Mouse (Mus musculus): ENCODE data around the gene Rabgap1l. TPM values are rescaled to one million over a fixed set of nuclear protein-coding genes. Genes with fewer than 3 reads are reported as not detected.

Rabgap1l gene
- polyA plus RNA-seq, 1 experiment = 56.5 TPM

- no peaks in the 10 kb centered on the region; the same call in 1 of the 2 replicates for H3K27me3 ChIP-seq (ENCODE audit: control insufficient read depth, insufficient read depth, low read length)
- no peak for DNase-seq
- TF ChIP-seq CTCF (IDR thresholded peaks at IDR 0.05; ENCODE audit: borderline replicate concordance, control insufficient read depth, extremely low read depth, insufficient read depth, low read length, poor library complexity) (no peak), POLR2A (IDR thresholded peaks at IDR 0.05; ENCODE audit: control insufficient read depth, extremely low read depth, insufficient read depth, low read length, poor library complexity) (no peak)
- H3K36me3 ChIP-seq (ENCODE audit: control insufficient read depth, insufficient read depth, low read length) = no peaks in the 10 kb centered on the region
- H3K27ac ChIP-seq (ENCODE audit: control insufficient read depth, insufficient read depth, low read length) = no peak overlapping the region
- H3K4me1 ChIP-seq (replicated peaks; ENCODE audit: control insufficient read depth, insufficient read depth, low read length) = peaks cover 5% of the 10 kb centered on the region
- no peak overlapping the region for H3K4me3 ChIP-seq (ENCODE audit: control insufficient read depth, insufficient read depth, low read length)
These were observed 2.4 kb downstream of the Rabgap1l start for GRCm38 (mm10) chr1:160790630-160791029.

GRCm38 (mm10) chr1:160789876-160790275, 3.1 kb downstream of the Rabgap1l start:
- Histone ChIP-seq H3K4me1 (replicated peaks; ENCODE audit: control insufficient read depth, insufficient read depth, low read length) (peaks cover 5% of the 10 kb centered on the region), H3K27me3 (ENCODE audit: control insufficient read depth, insufficient read depth, low read length) (no peaks in the 10 kb centered on the region; the same call in 1 of the 2 replicates), H3K27ac (ENCODE audit: control insufficient read depth, insufficient read depth, low read length) (no peak overlapping the region), H3K4me3 (ENCODE audit: control insufficient read depth, insufficient read depth, low read length) (no peak overlapping the region), H3K36me3 (ENCODE audit: control insufficient read depth, insufficient read depth, low read length) (no peaks in the 10 kb centered on the region)
- WGBS = 97% methylated on average over 3 of the region's 3 CpGs
- TF ChIP-seq POLR2A (IDR thresholded peaks at IDR 0.05; ENCODE audit: control insufficient read depth, extremely low read depth, insufficient read depth, low read length, poor library complexity) = no peak
- no peak for TF ChIP-seq CTCF (IDR thresholded peaks at IDR 0.05; ENCODE audit: borderline replicate concordance, control insufficient read depth, extremely low read depth, insufficient read depth, low read length, poor library complexity)
- DNase-seq = no peak

- DNase-seq = no peak
- no peak for TF ChIP-seq CTCF (IDR thresholded peaks at IDR 0.05; ENCODE audit: borderline replicate concordance, control insufficient read depth, extremely low read depth, insufficient read depth, low read length, poor library complexity)
- no peak for TF ChIP-seq POLR2A (IDR thresholded peaks at IDR 0.05; ENCODE audit: control insufficient read depth, extremely low read depth, insufficient read depth, low read length, poor library complexity)
- no peaks in the 10 kb centered on the region for H3K36me3 ChIP-seq (ENCODE audit: control insufficient read depth, insufficient read depth, low read length)
- H3K4me3 ChIP-seq (ENCODE audit: control insufficient read depth, insufficient read depth, low read length) = no peak overlapping the region
- H3K4me1 ChIP-seq (replicated peaks; ENCODE audit: control insufficient read depth, insufficient read depth, low read length) = peaks cover 5% of the 10 kb centered on the region
- H3K27me3 ChIP-seq (ENCODE audit: control insufficient read depth, insufficient read depth, low read length) = no peaks in the 10 kb centered on the region; the same call in 1 of the 2 replicates
- WGBS = 97% methylated on average over 1 of the region's 1 CpGs
- no peak overlapping the region for H3K27ac ChIP-seq (ENCODE audit: control insufficient read depth, insufficient read depth, low read length)
These were observed 5.1 kb downstream of the Rabgap1l start for GRCm38 (mm10) chr1:160787926-160788325.

GRCm38 (mm10) chr1:160787164-160787563, 5.8 kb downstream of the Rabgap1l start:
- Histone ChIP-seq H3K4me3 (ENCODE audit: control insufficient read depth, insufficient read depth, low read length) (no peak overlapping the region), H3K27me3 (ENCODE audit: control insufficient read depth, insufficient read depth, low read length) (no peaks in the 10 kb centered on the region; the same call in 1 of the 2 replicates), H3K36me3 (ENCODE audit: control insufficient read depth, insufficient read depth, low read length) (no peaks in the 10 kb centered on the region), H3K4me1 (replicated peaks; ENCODE audit: control insufficient read depth, insufficient read depth, low read length) (peaks cover 5% of the 10 kb centered on the region), H3K27ac (ENCODE audit: control insufficient read depth, insufficient read depth, low read length) (no peak overlapping the region)
- 96% methylated on average over 3 of the region's 3 CpGs for WGBS
- TF ChIP-seq CTCF (IDR thresholded peaks at IDR 0.05; ENCODE audit: borderline replicate concordance, control insufficient read depth, extremely low read depth, insufficient read depth, low read length, poor library complexity) = no peak
- TF ChIP-seq POLR2A (IDR thresholded peaks at IDR 0.05; ENCODE audit: control insufficient read depth, extremely low read depth, insufficient read depth, low read length, poor library complexity) = no peak
- DNase-seq = no peak

- H3K27ac ChIP-seq (ENCODE audit: control insufficient read depth, insufficient read depth, low read length) = no peak overlapping the region
- no peak overlapping the region for H3K4me3 ChIP-seq (ENCODE audit: control insufficient read depth, insufficient read depth, low read length)
- H3K4me1 ChIP-seq (replicated peaks; ENCODE audit: control insufficient read depth, insufficient read depth, low read length) = no peaks in the 10 kb centered on the region
- TF ChIP-seq CTCF (IDR thresholded peaks at IDR 0.05; ENCODE audit: borderline replicate concordance, control insufficient read depth, extremely low read depth, insufficient read depth, low read length, poor library complexity) (no peak), POLR2A (IDR thresholded peaks at IDR 0.05; ENCODE audit: control insufficient read depth, extremely low read depth, insufficient read depth, low read length, poor library complexity) (no peak)
- DNase-seq = no peak
- 73% methylated on average over 3 of the region's 3 CpGs for WGBS
- H3K27me3 ChIP-seq (ENCODE audit: control insufficient read depth, insufficient read depth, low read length) = no peaks in the 10 kb centered on the region
- H3K36me3 ChIP-seq (ENCODE audit: control insufficient read depth, insufficient read depth, low read length) = no peaks in the 10 kb centered on the region
These were observed 6.4 kb downstream of the Rabgap1l start for GRCm38 (mm10) chr1:160786571-160786970.

GRCm38 (mm10) chr1:160785681-160786225, 7.3 kb downstream of the Rabgap1l start:
- WGBS = 89% methylated on average over 4 of the region's 4 CpGs
- DNase-seq = no peak

GRCm38 (mm10) chr1:160784122-160784521, 8.9 kb downstream of the Rabgap1l start:
- WGBS = 90% methylated on average over 1 of the region's 1 CpGs
- no peak for DNase-seq
- Histone ChIP-seq H3K27me3 (ENCODE audit: control insufficient read depth, insufficient read depth, low read length) (no peaks in the 10 kb centered on the region), H3K36me3 (ENCODE audit: control insufficient read depth, insufficient read depth, low read length) (no peaks in the 10 kb centered on the region), H3K4me3 (ENCODE audit: control insufficient read depth, insufficient read depth, low read length) (no peak overlapping the region), H3K27ac (ENCODE audit: control insufficient read depth, insufficient read depth, low read length) (no peak overlapping the region), H3K4me1 (replicated peaks; ENCODE audit: control insufficient read depth, insufficient read depth, low read length) (no peaks in the 10 kb centered on the region)
- no peak for TF ChIP-seq POLR2A (IDR thresholded peaks at IDR 0.05; ENCODE audit: control insufficient read depth, extremely low read depth, insufficient read depth, low read length, poor library complexity)
- TF ChIP-seq CTCF (IDR thresholded peaks at IDR 0.05; ENCODE audit: borderline replicate concordance, control insufficient read depth, extremely low read depth, insufficient read depth, low read length, poor library complexity) = no peak

More at GRCm38 (mm10) chr1:160785681-160786225, 7.3 kb downstream of the Rabgap1l start:
- H3K4me1 ChIP-seq (replicated peaks; ENCODE audit: control insufficient read depth, insufficient read depth, low read length) = no peaks in the 10 kb centered on the region
- no peaks in the 10 kb centered on the region for H3K27me3 ChIP-seq (ENCODE audit: control insufficient read depth, insufficient read depth, low read length)
- TF ChIP-seq CTCF (IDR thresholded peaks at IDR 0.05; ENCODE audit: borderline replicate concordance, control insufficient read depth, extremely low read depth, insufficient read depth, low read length, poor library complexity) = no peak
- no peak for TF ChIP-seq POLR2A (IDR thresholded peaks at IDR 0.05; ENCODE audit: control insufficient read depth, extremely low read depth, insufficient read depth, low read length, poor library complexity)
- no peak overlapping the region for H3K4me3 ChIP-seq (ENCODE audit: control insufficient read depth, insufficient read depth, low read length)
- H3K36me3 ChIP-seq (ENCODE audit: control insufficient read depth, insufficient read depth, low read length) = no peaks in the 10 kb centered on the region
- H3K27ac ChIP-seq (ENCODE audit: control insufficient read depth, insufficient read depth, low read length) = no peak overlapping the region

Data from thymus, adult 2 months (tissue).